Mouse (Mus musculus): ENCODE data around the gene Col4a1.

GRCm38 (mm10) chr8:11192719-11193324, 119.8 kb downstream of the Col4a1 start:
- TF ChIP-seq CTCF (IDR thresholded peaks at IDR 0.05; ENCODE audit: extremely low read depth, insufficient read depth, insufficient read length, insufficient replicate concordance), result no peak
- no peak for TF ChIP-seq POLR2A (IDR thresholded peaks at IDR 0.05; ENCODE audit: low read depth, low read length)
